Mouse (Mus musculus) small intestine, adult 2 months (tissue): Measurements from ENCODE around the gene Elovl6.

Source experiments
- CTCF ChIP-seq: fragments of 200-500 bp; IDR thresholded peaks from 2 replicates; pipeline ENCODE4 v1.5.1; 2012; ENCODE audit warnings: low read depth, mild to moderate bottlenecking, control low read depth, inconsistent platforms, low read length, moderate library complexity, mixed read lengths; ENCODE audit not compliant: insufficient replicate concordance, insufficient read length; ENCODE audit errors: extremely low read depth
- POLR2A ChIP-seq: fragments of 200-500 bp; IDR thresholded peaks from 2 replicates; pipeline ENCODE4 v1.6.1; 2012; ENCODE audit warnings: low read depth, mild to moderate bottlenecking, control low read depth, inconsistent platforms, low read length, moderate library complexity

- TF ChIP-seq CTCF (no peak), POLR2A (no peak)
Observed at GRCm38 (mm10) chr3:129543376-129543775, 11.2 kb downstream of the Elovl6 start.
